Mouse (Mus musculus) ES-Bruce4 (cell line): Measurements from ENCODE around the gene Xxylt1. TPM values are rescaled to one million over a fixed set of nuclear protein-coding genes. Genes with fewer than 3 reads are reported as not detected.

Experiments used
- H3K27ac ChIP-seq: 2 replicates; pipeline ENCODE4 v1.5.1; 2012; ENCODE audit warnings: low read length, inconsistent platforms; ENCODE audit not compliant: insufficient read depth
- H3K27me3 ChIP-seq: 2 replicates; pipeline ENCODE4 v1.6.1; 2012; ENCODE audit warnings: mild to moderate bottlenecking, low read length, inconsistent platforms; ENCODE audit not compliant: control insufficient read depth, poor library complexity, insufficient read depth, severe bottlenecking
- H3K36me3 ChIP-seq: 2 replicates; pipeline ENCODE4 v1.6.1; 2012; ENCODE audit warnings: inconsistent platforms, mild to moderate bottlenecking, low read length, moderate library complexity; ENCODE audit not compliant: control insufficient read depth, poor library complexity, insufficient read depth, severe bottlenecking
- H3K4me1 ChIP-seq: one replicate; pipeline ENCODE4 v1.8.1; 2011; ENCODE audit warnings: low read length; ENCODE audit not compliant: control insufficient read depth, insufficient read depth
- H3K4me3 ChIP-seq: 2 replicates; pipeline ENCODE4 v1.5.1; 2011; ENCODE audit warnings: low read depth, mild to moderate bottlenecking, low read length
- H3K9ac ChIP-seq: 2 replicates; pipeline ENCODE4 v1.6.1; 2012; ENCODE audit warnings: low read depth, mild to moderate bottlenecking, inconsistent platforms; ENCODE audit not compliant: poor library complexity, severe bottlenecking
- H3K9me3 ChIP-seq: replicated peaks from 2 replicates; pipeline ENCODE4 v1.6.1; 2012; ENCODE audit warnings: mild to moderate bottlenecking, low read length, inconsistent platforms; ENCODE audit not compliant: control insufficient read depth, poor library complexity, insufficient read depth, severe bottlenecking
- CTCF ChIP-seq: IDR thresholded peaks from one replicate; pipeline ENCODE4 v1.8.1; 2011; ENCODE audit warnings: low read depth, low read length
- EP300 ChIP-seq: IDR thresholded peaks from 2 replicates; pipeline ENCODE4 v1.6.1; 2011; ENCODE audit warnings: low read depth, low read length; ENCODE audit not compliant: insufficient read depth
- POLR2A ChIP-seq: IDR thresholded peaks from one replicate; pipeline ENCODE4 v1.8.1; 2011; ENCODE audit warnings: low read length; ENCODE audit not compliant: insufficient read depth
- polyA plus RNA-seq: library from polyadenylated mRNA; stranded (reverse); fragments of >200 nt; gene quantifications from 2 replicates; pipeline ENCODE4 v1.2.4, GENCODE M21; 2011; ENCODE audit warnings: low read depth; ENCODE audit not compliant: missing spikeins, insufficient read depth, insufficient read length

Xxylt1 gene
- polyA plus RNA-seq, 1 experiment = 15.7 TPM

DNA sequence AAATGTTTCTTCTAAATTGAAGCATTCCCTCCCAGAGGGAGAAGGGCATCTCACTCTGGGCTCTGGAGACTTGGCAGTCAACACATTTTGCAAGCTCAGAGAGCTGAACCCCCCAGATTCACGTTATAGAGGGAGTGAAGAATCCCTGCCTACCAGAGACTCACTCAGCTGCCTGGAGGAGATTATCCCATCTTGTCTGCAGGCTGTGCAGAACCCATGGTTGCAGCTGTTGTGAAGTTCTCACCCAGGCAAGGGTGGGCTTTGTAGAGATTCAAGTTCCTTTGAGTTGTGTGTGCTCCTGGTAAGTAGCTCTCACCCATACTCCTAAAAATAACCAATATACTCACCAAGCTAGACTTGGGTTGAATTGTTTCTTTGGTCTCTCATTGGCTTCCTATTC lies 132.6 kb downstream of the Xxylt1 start:
- H3K4me1 ChIP-seq = no peaks in the 10 kb centered on the region
- H3K27me3 ChIP-seq = no peaks in the 10 kb centered on the region
- no peaks in the 10 kb centered on the region for H3K36me3 ChIP-seq
- no peak overlapping the region for H3K4me3 ChIP-seq
- TF ChIP-seq CTCF (no peak), POLR2A (no peak), EP300 (no peak)
- no peak overlapping the region for H3K27ac ChIP-seq
- no peak overlapping the region for H3K9ac ChIP-seq
- H3K9me3 ChIP-seq = no peaks in the 10 kb centered on the region

DNA sequence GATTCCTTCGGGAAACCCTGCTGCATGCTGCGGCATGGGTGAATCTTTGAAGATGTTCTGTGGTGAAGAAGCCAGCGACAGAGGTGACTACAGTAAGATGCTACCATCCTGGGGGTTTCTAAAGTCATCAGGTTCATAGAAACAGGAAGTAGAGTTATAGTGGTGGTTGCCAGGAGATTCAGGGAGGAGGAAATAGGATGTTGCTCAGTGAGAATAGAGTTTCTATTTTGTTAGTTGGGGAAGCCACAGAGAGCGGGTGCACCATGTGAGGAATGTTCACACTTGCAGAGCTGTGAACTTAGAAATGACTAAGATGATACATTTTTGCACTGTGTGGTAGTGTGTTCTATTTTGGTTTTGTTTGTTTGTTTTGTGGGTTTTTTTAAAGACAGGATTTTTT lies 133.0 kb downstream of the Xxylt1 start:
- H3K9ac ChIP-seq = no peak overlapping the region
- H3K36me3 ChIP-seq = no peaks in the 10 kb centered on the region
- TF ChIP-seq POLR2A (no peak), EP300 (no peak), CTCF (no peak)
- no peak overlapping the region for H3K4me3 ChIP-seq
- H3K27ac ChIP-seq = no peak overlapping the region
- H3K27me3 ChIP-seq = no peaks in the 10 kb centered on the region
- H3K4me1 ChIP-seq = no peaks in the 10 kb centered on the region
- no peaks in the 10 kb centered on the region for H3K9me3 ChIP-seq

DNA sequence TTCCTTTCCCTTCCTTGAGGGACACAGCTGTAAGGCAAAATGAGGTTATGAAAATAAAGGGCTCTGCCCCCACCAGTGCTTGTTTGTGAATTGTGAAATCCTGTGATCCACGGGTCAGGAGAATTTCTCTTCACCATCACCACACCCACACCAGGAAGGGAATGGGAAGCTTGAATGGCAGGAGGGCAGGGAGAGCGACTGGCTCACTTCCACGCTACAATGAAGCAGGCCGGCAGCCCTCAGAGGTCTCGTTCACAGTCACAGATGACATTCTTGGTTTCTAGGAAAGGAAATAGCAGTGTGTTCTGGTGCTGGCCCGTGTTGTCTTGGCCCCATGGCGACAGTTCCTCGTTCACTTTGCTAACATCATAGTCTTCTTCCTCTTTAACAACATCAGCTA lies 136.3 kb downstream of the Xxylt1 start:
- Histone ChIP-seq H3K9me3 (no peaks in the 10 kb centered on the region), H3K27ac (no peak overlapping the region)

DNA sequence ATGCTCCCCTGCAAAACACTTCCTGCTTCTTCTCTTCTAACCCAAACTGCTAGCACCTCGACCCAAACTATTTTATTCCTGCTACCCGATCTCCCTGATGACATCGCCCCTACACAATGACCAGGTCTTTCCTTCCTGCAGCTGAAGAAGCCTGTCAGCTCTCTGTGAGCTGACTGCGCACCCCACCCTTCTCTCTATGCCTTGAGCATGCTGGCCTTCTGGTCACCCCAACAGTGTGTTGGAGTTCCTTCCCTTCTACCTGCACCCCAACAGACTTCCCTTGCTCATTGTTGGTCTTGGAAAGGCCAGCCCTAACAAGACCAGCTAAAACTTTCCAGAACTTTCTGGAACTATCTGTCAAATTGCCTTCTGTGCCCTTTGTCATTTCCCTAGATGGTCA lies 137.3 kb downstream of the Xxylt1 start:
- no peaks in the 10 kb centered on the region for H3K9me3 ChIP-seq
- H3K27ac ChIP-seq = no peak overlapping the region
- H3K9ac ChIP-seq = no peak overlapping the region
- H3K27me3 ChIP-seq = no peaks in the 10 kb centered on the region
- no peak overlapping the region for H3K4me3 ChIP-seq
- no peak for TF ChIP-seq EP300
- TF ChIP-seq POLR2A = no peak
- no peak for TF ChIP-seq CTCF
- no peaks in the 10 kb centered on the region for H3K36me3 ChIP-seq
- H3K4me1 ChIP-seq = no peaks in the 10 kb centered on the region

More for the DNA sequence above, 136.3 kb downstream of the Xxylt1 start:
- Histone ChIP-seq H3K9ac (no peak overlapping the region), H3K4me3 (no peak overlapping the region), H3K36me3 (no peaks in the 10 kb centered on the region), H3K27me3 (no peaks in the 10 kb centered on the region), H3K4me1 (no peaks in the 10 kb centered on the region)
- no peak for TF ChIP-seq CTCF
- TF ChIP-seq POLR2A = no peak
- TF ChIP-seq EP300 = no peak

DNA sequence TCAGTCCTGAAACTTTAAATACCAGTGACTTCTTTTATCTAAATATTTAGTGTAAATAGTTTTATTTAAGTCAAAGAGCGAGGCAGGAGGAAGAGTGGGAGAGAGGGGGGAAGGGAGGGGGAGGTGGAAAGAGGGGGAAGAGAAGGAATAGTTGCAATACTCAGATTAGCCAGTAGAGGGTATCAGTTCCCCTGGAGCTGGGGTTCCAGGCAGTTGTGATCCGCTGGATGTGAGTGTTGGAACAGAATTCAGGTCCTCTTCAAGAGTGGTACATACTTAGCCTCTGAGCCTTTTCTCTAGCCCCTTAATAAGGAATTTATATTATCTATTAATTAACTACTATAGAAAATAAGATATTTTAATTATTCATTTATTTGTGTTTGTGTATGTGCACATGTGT lies 140.5 kb downstream of the Xxylt1 start:
- no peak overlapping the region for H3K4me3 ChIP-seq
- no peak overlapping the region for H3K27ac ChIP-seq
- peaks cover 11% of the 10 kb centered on the region for H3K4me1 ChIP-seq
- H3K9ac ChIP-seq = no peak overlapping the region
- H3K36me3 ChIP-seq = no peaks in the 10 kb centered on the region
- H3K27me3 ChIP-seq = no peaks in the 10 kb centered on the region
- H3K9me3 ChIP-seq = no peaks in the 10 kb centered on the region
- TF ChIP-seq CTCF (peak; percentile 59), POLR2A (no peak), EP300 (no peak)

DNA sequence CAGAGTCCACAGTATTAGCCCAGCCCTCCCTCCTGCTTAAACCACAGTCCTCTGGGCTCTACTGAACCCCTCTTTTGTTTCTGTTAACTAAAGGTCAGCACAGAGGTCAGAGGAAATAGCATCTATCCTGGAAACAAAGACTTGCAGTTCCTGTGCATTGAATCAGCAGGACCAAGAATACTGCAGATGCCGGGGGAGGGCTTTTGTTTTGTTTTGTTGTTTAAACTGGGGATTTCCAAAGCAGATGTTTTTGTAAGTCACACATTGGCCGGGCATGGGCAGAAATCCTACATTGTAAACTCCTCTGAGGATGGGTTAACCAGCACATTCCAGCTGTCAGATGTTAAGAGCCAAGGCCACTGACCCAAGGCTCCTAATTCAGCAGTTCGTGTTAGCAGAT lies 141.3 kb downstream of the Xxylt1 start:
- H3K9me3 ChIP-seq = no peaks in the 10 kb centered on the region
- H3K4me1 ChIP-seq = peaks cover 11% of the 10 kb centered on the region
- no peak overlapping the region for H3K9ac ChIP-seq
- peak; percentile 82 for TF ChIP-seq EP300
- no peak for TF ChIP-seq POLR2A
- no peaks in the 10 kb centered on the region for H3K27me3 ChIP-seq
- peak overlapping the region; percentile 82 for H3K27ac ChIP-seq
- no peaks in the 10 kb centered on the region for H3K36me3 ChIP-seq
- H3K4me3 ChIP-seq = no peak overlapping the region

DNA sequence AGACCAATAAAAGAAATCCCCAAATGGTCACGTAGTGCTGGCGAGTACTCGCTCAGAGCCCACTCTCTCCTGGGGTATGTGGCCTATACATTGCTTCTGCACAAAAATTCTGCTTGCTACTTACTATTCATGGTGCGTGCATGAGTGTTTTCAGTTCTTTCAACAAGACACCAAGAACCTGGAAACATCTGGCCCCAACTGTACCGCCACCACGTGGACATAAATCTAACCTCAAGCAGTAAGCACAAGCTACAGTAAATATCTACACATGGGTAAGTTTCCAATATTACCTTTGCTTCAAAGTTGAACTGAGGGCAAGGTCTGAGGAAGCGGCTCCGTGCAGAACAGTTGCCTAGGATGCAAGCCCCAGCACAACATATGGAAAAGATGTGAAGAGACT lies 142.0 kb downstream of the Xxylt1 start:
- no peak overlapping the region for H3K4me3 ChIP-seq
- peaks cover 11% of the 10 kb centered on the region for H3K4me1 ChIP-seq
- H3K36me3 ChIP-seq = no peaks in the 10 kb centered on the region
- H3K9me3 ChIP-seq = no peaks in the 10 kb centered on the region
- no peak overlapping the region for H3K9ac ChIP-seq
- TF ChIP-seq CTCF (peak; percentile 6), POLR2A (no peak), EP300 (no peak)
- no peaks in the 10 kb centered on the region for H3K27me3 ChIP-seq
- H3K27ac ChIP-seq = peak overlapping the region; percentile 66
